Mouse (Mus musculus) liver, embryonic 14.5 days (tissue): ENCODE data around the gene Ror2. TPM values are rescaled to one million over a fixed set of nuclear protein-coding genes. Genes with fewer than 3 reads are reported as not detected.

Experiments
- ATAC-seq: fragments of 200-750 bp; cut with Nextera tagmentation; 2 replicates; pipeline ENCODE4 v1.8.0; 2017; ENCODE audit warnings: moderate number of reproducible peaks, mild to moderate bottlenecking, moderate library complexity; ENCODE audit not compliant: insufficient read depth
- DNase-seq, 3 experiments: peaks; one replicate each; pipeline ENCODE4 v3.0.0-alpha.2; 2012 to 2013; ENCODE audit warnings: low read depth in 3 of 3, low spot score in 3 of 3
- H3K27ac ChIP-seq: fragments of 300-500 bp; sonication (generic); 2 replicates; pipeline ENCODE4 v1.5.1; 2014; ENCODE audit warnings: moderate library complexity, mild to moderate bottlenecking, control low read depth, inconsistent platforms
- H3K27me3 ChIP-seq: fragments of 300-500 bp; sonication (generic); 2 replicates; pipeline ENCODE4 v1.6.1; 2014; ENCODE audit warnings: mild to moderate bottlenecking, low read length, moderate library complexity; ENCODE audit not compliant: control insufficient read depth, insufficient read depth
- H3K36me3 ChIP-seq: fragments of 300-500 bp; sonication (generic); replicated peaks from 2 replicates; pipeline ENCODE4 v1.6.1; 2014; ENCODE audit warnings: low read depth; ENCODE audit not compliant: control insufficient read depth, insufficient read depth
- H3K4me1 ChIP-seq, 2 experiments: fragments of 200-500 bp in 1 of 2; fragments of 300-500 bp in 1 of 2; sonication (generic) in 1 of 2; replicated peaks; 2 replicates each; pipeline ENCODE4 v1.6.1; 2012 to 2014; ENCODE audit warnings: antibody characterized with exemption in 1 of 2, inconsistent platforms in 1 of 2, low read length in 1 of 2; ENCODE audit not compliant: control insufficient read depth in 2 of 2, insufficient read depth in 2 of 2
- H3K4me2 ChIP-seq: fragments of 300-500 bp; sonication (generic); 2 replicates; pipeline ENCODE4 v1.6.1; 2014; ENCODE audit warnings: low read depth, mild to moderate bottlenecking, control low read depth, moderate library complexity
- H3K4me3 ChIP-seq, 2 experiments: fragments of 200-500 bp in 1 of 2; fragments of 300-500 bp in 1 of 2; sonication (generic) in 1 of 2; 2 replicates each; pipeline ENCODE4 v1.5.1; 2012 to 2014; ENCODE audit warnings: low read depth in 2 of 2, low read length in 2 of 2, mild to moderate bottlenecking in 2 of 2, control low read depth in 1 of 2, inconsistent platforms in 1 of 2, moderate library complexity in 1 of 2; ENCODE audit not compliant: insufficient read depth in 1 of 2
- H3K9ac ChIP-seq: fragments of 300-500 bp; sonication (generic); replicated peaks from 2 replicates; pipeline ENCODE4 v1.6.1; 2014; ENCODE audit warnings: mild to moderate bottlenecking, control low read depth, moderate library complexity
- H3K9me3 ChIP-seq: fragments of 300-500 bp; sonication (generic); 2 replicates; pipeline ENCODE4 v1.6.1; 2016; ENCODE audit warnings: low read length, mixed read lengths; ENCODE audit not compliant: control insufficient read depth
- CTCF ChIP-seq: IDR thresholded peaks from 2 replicates; pipeline ENCODE4 v1.5.1; 2016; ENCODE audit warnings: antibody characterized with exemption, low read depth, control low read depth
- EP300 ChIP-seq: IDR thresholded peaks from 2 replicates; pipeline ENCODE4 v1.6.1; 2016; ENCODE audit warnings: antibody characterized with exemption, low read depth
- WGBS: fragments of 180-500 bp; shearing (Covaris S2); extraction: QIAGEN DNeasy Blood & Tissue Kit; methylation state at CpG from one replicate; pipeline ENCODE4 v1.1.7; 2014; ENCODE audit not compliant: insufficient replicate concordance; 5-methylcytosine and 5-hydroxymethylcytosine counted together
- polyA plus RNA-seq, 2 experiments: library from polyadenylated mRNA; depleted of rRNA in 1 of 2; stranded (reverse) in 1 of 2; unstranded in 1 of 2; fragments of >200 nt; fragmentation: Nextera tagmentation in 1 of 2; extraction: Ambion mirVana in 1 of 2; gene quantifications; 2 replicates each; pipeline versions ENCODE4 v1.2.1 to v1.2.3; 2012 to 2014

The Ror2 gene
- polyA plus RNA-seq (2012; rRNA removed) (0.17 and 0.19 TPM in 2 replicates), polyA plus RNA-seq (2014; fragmentation: Nextera tagmentation; extraction: Ambion mirVana) (0.03 and 0.27 TPM in 2 replicates)

- Histone ChIP-seq H3K4me2 (peak within 1 kb of the TSS; percentile 28), H3K36me3 (no peaks in the 10 kb centered on the region), H3K27ac (no peak within 1 kb of the TSS), H3K9me3 (no peaks in the 10 kb centered on the region), H3K27me3 (peaks cover 30% of the 10 kb centered on the region), H3K9ac (no peak within 1 kb of the TSS), H3K4me1 (no peaks in the 10 kb centered on the region), H3K4me3 (peak within 1 kb of the TSS; percentile 6 to 42; a peak in 3 of 4 replicates)
- WGBS: 1% methylated on average over 45 of the region's 68 CpGs
- TF ChIP-seq CTCF (0 out of 2 replicates have a peak, but pooled peaks have one; percentile 12), EP300 (no peak)
- DNase-seq (no peak), ATAC-seq (no peak)
Measured at GRCm38 (mm10) chr13:53285756-53286361, at the start of gene Ror2. TSS of gene Ror2 (minus strand) at chr13:53286124.

DNA sequence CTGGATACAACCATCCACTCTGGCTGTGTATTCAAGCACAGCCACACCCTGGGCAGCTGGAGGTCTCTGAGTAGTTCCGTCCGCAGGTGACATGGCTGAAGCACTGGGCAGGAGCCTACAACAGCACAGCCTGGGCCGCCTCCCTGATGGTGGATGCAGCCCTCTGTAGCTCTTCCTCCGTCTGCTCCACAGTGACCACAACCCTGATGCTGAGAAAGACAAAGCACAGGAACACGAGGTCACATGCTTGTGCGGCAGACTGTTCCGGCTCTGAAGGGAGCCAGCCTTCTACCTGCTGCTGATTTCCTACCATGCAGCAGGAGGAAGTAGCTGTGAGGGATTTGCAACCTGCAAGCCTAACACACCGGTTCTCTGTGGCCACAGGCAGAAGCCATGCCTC is 47.8 kb upstream of the Ror2 start:
- no peak for TF ChIP-seq EP300
- TF ChIP-seq CTCF: no peak
- no peak for ATAC-seq
- H3K4me3 ChIP-seq: no peak overlapping the region
- no peaks in the 10 kb centered on the region for H3K27me3 ChIP-seq
- H3K9me3 ChIP-seq: no peaks in the 10 kb centered on the region
- no peak overlapping the region for H3K9ac ChIP-seq
- no peak for DNase-seq
- H3K4me2 ChIP-seq: no peak overlapping the region
- no peaks in the 10 kb centered on the region for H3K4me1 ChIP-seq
- WGBS: 70% methylated on average over 8 of the region's 8 CpGs
- H3K36me3 ChIP-seq: peaks cover 3% of the 10 kb centered on the region; the same call in 1 of the 2 replicates
- H3K27ac ChIP-seq: no peak overlapping the region

DNA sequence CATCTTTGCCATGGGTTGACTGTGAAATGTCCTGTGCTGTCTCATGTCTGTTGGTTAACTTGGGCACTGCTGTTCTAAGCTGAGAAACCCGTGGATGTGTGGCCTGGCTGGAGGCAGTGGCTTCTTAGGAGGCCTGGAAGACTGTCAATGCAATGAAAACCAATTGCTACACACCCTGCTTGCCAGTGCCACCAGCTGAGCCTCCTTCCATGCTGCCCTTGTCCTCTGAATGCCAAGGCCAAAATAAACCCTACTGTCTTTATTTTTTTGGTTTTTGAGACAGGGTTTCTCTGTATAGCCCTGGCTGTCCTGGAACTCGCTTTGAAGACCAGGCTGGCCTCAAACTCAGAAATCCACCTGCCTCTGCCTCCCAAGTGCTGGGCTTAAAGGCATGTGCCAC is 44.3 kb upstream of the Ror2 start:
- H3K27me3 ChIP-seq: no peaks in the 10 kb centered on the region
- no peak overlapping the region for H3K4me3 ChIP-seq
- no peak overlapping the region for H3K4me2 ChIP-seq
- ATAC-seq (no peak), DNase-seq (no peak)
- TF ChIP-seq EP300 (no peak), CTCF (no peak)
- H3K36me3 ChIP-seq: no peaks in the 10 kb centered on the region
- no peaks in the 10 kb centered on the region for H3K4me1 ChIP-seq
- WGBS: 58% methylated on average over 2 of the region's 2 CpGs
- no peaks in the 10 kb centered on the region for H3K9me3 ChIP-seq
- no peak overlapping the region for H3K27ac ChIP-seq
- H3K9ac ChIP-seq: no peak overlapping the region

DNA sequence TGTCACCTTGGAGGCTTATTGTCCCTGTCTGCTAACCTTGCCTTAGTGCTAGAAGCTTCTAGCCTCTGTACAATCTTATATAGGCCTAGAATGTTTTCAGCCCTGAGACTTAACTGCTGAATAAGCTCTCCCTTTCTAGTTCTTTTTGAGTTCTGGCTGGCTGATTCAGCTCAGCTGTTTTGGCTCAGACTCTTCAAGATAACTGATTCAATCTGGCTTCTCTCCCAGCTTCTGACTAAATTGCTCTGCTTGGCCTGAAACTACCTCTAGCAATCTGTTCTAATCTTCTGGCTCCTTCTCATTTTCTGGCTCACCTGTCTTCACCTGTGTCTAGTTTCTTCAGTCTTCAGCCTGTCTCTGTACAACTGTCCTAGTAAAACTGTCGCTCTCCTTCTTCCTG is 39.6 kb upstream of the Ror2 start:
- Histone ChIP-seq H3K9ac (no peak overlapping the region), H3K9me3 (no peaks in the 10 kb centered on the region), H3K27ac (no peak overlapping the region), H3K27me3 (no peaks in the 10 kb centered on the region), H3K36me3 (no peaks in the 10 kb centered on the region), H3K4me3 (no peak overlapping the region), H3K4me1 (no peaks in the 10 kb centered on the region), H3K4me2 (no peak overlapping the region)
- no peak for ATAC-seq
- 47% methylated on average over 1 of the region's 1 CpGs for WGBS
- DNase-seq: no peak
- TF ChIP-seq CTCF: no peak
- TF ChIP-seq EP300: no peak

DNA sequence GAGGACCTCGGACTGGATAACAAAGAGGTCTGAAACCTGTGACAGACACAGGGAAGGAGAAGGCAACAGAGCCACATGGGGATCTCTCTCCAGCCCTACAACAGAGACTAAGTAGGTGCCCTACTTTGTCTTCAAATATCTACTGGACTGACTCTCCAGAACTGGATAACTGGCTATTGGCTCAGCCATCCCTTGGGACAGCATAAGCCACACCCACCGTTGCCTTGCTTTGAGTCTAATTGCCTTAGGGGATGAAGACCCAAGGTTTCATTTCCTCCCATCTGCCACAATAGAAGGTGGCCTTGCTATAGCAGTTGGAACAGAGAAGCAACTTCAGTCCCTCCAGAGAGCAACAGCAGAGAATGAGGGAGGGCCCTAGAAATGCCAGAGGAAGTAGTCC is 37.7 kb upstream of the Ror2 start:
- Histone ChIP-seq H3K27me3 (no peaks in the 10 kb centered on the region), H3K4me1 (no peaks in the 10 kb centered on the region), H3K4me3 (no peak overlapping the region), H3K27ac (no peak overlapping the region), H3K4me2 (no peak overlapping the region), H3K36me3 (no peaks in the 10 kb centered on the region), H3K9ac (no peak overlapping the region), H3K9me3 (no peaks in the 10 kb centered on the region)
- DNase-seq (no peak), ATAC-seq (no peak)
- WGBS: 63% methylated on average over 2 of the region's 2 CpGs
- TF ChIP-seq EP300 (no peak), CTCF (no peak)
